Mouse (Mus musculus) myocyte (in vitro differentiated cells): Measurements from ENCODE around the gene Adgre4. TPM values are rescaled to one million over a fixed set of nuclear protein-coding genes. Genes with fewer than 3 reads are reported as not detected.
A peak's percentile ranks its signal among the peaks of the same experiment; 100 is the strongest.

ENCODE experiments used
- H3K27me3 ChIP-seq: one replicate; pipeline ENCODE4 v1.6.1; 2011; ENCODE audit not compliant: control insufficient read depth, insufficient read depth, insufficient read length
- H3K36me3 ChIP-seq: one replicate; pipeline ENCODE4 v1.6.1; 2011; ENCODE audit not compliant: control insufficient read depth, insufficient read depth
- H3K4me2 ChIP-seq: one replicate; pipeline ENCODE4 v1.6.1; 2011; ENCODE audit warnings: low read depth, control low read depth
- H3K4me3 ChIP-seq: one replicate; pipeline ENCODE4 v1.5.1; 2011; ENCODE audit warnings: mild to moderate bottlenecking, control low read depth, moderate library complexity
- H3K79me2 ChIP-seq: one replicate; pipeline ENCODE4 v1.6.1; 2011; ENCODE audit not compliant: control insufficient read depth, insufficient read depth
- H3ac ChIP-seq: one replicate; pipeline ENCODE4 v1.6.1; 2011; ENCODE audit not compliant: control insufficient read depth, insufficient read length
- CEBPB ChIP-seq: IDR thresholded peaks from 2 replicates; pipeline ENCODE4 v1.6.1; 2011; ENCODE audit warnings: mild to moderate bottlenecking, moderate library complexity; ENCODE audit not compliant: poor library complexity, insufficient read depth, severe bottlenecking
- E2F4 ChIP-seq: IDR thresholded peaks from one replicate; pipeline ENCODE4 v1.6.1; 2011; ENCODE audit warnings: mild to moderate bottlenecking, control low read depth, moderate library complexity; ENCODE audit not compliant: insufficient read depth
- MAX ChIP-seq: IDR thresholded peaks from one replicate; pipeline ENCODE4 v1.6.1; 2011; ENCODE audit warnings: low read depth, mild to moderate bottlenecking, control low read depth
- MYOD1 ChIP-seq, 3 experiments: IDR thresholded peaks; one replicate each; pipeline ENCODE4 v1.6.1; 2011; ENCODE audit warnings: control low read depth in 2 of 3, low read depth in 2 of 3, mild to moderate bottlenecking in 2 of 3, moderate library complexity in 1 of 3; ENCODE audit not compliant: insufficient read length in 2 of 3, control insufficient read depth in 1 of 3
- MYOG ChIP-seq, 3 experiments: IDR thresholded peaks; one replicate each; pipeline ENCODE4 v1.6.1; 2011; ENCODE audit warnings: control low read depth in 2 of 3, low read depth in 2 of 3, mild to moderate bottlenecking in 2 of 3; ENCODE audit not compliant: insufficient read length in 2 of 3, control insufficient read depth in 1 of 3, insufficient read depth in 1 of 3
- POLR2A ChIP-seq: IDR thresholded peaks from one replicate; pipeline ENCODE4 v1.6.1; 2011; ENCODE audit warnings: low read depth, mild to moderate bottlenecking, control low read depth, moderate library complexity; ENCODE audit not compliant: insufficient read length
- POLR2AphosphoS2 ChIP-seq: IDR thresholded peaks from one replicate; pipeline ENCODE4 v1.6.1; 2011; ENCODE audit warnings: low read depth, control low read depth; ENCODE audit not compliant: insufficient read length
- REST ChIP-seq: IDR thresholded peaks from one replicate; pipeline ENCODE4 v1.6.1; 2011; ENCODE audit warnings: mild to moderate bottlenecking, control low read depth, moderate library complexity; ENCODE audit not compliant: insufficient read depth, insufficient read length
- SRF ChIP-seq: IDR thresholded peaks from one replicate; pipeline ENCODE4 v1.6.1; 2011; ENCODE audit warnings: low read depth; ENCODE audit not compliant: control insufficient read depth, insufficient read length
- TCF12 ChIP-seq: IDR thresholded peaks from one replicate; pipeline ENCODE4 v1.6.1; 2011; ENCODE audit warnings: mild to moderate bottlenecking, control low read depth; ENCODE audit not compliant: poor library complexity, insufficient read depth, severe bottlenecking
- TCF3 ChIP-seq: IDR thresholded peaks from one replicate; pipeline ENCODE4 v1.6.1; 2011; ENCODE audit warnings: low read depth, control low read depth; ENCODE audit not compliant: insufficient read length
- USF1 ChIP-seq: IDR thresholded peaks from one replicate; pipeline ENCODE4 v1.6.1; 2011; ENCODE audit warnings: low read depth, mild to moderate bottlenecking, control low read depth, moderate library complexity
- polyA plus RNA-seq: library from polyadenylated mRNA; unstranded; fragments of >200 nt; fragmentation: generic; extraction: Trizol; gene quantifications from one replicate; pipeline ENCODE4 v1.2.1, GENCODE M21; 2012; ENCODE audit warnings: missing spikeins

Gene Adgre4
- not detected for polyA plus RNA-seq

DNA sequence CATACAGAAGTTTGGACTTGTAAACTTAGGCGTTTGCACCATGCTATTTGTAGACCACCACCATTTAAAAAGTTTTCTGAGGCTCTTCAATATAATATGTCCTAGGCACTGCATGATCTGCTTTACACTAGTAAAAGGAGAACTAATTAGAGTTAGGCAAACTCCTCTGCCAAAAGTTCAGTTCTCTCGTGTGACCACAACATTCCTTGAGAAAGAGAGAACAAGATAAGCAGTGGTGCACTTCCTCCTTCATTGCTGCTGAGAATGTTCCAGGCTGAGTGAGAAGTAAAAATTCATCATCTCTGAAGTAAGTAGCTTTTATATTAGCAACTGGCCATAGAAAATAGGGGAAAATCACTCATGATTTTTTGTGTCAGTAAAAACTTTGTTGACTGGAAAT, at the start of gene Adgre4:
Adgre4 (plus strand) TSS at position 199 of the 400 bp plus-strand sequence.
- TF ChIP-seq REST (no peak), POLR2AphosphoS2 (no peak), MAX (no peak), SRF (no peak), TCF12 (no peak), E2F4 (no peak), CEBPB (no peak), USF1 (no peak), TCF3 (no peak), MYOG (IDR thresholded peaks at IDR 0.05; ENCODE audit: control insufficient read depth in 1 of 3, insufficient read depth in 1 of 3, insufficient read length in 2 of 3, low read depth in 2 of 3) (no peak)
- Histone ChIP-seq H3ac (no peak within 1 kb of the TSS), H3K27me3 (no peaks in the 10 kb centered on the region), H3K4me3 (no peak within 1 kb of the TSS), H3K79me2 (no peaks in the 10 kb centered on the region), H3K36me3 (no peaks in the 10 kb centered on the region), H3K4me2 (no peak within 1 kb of the TSS)

DNA sequence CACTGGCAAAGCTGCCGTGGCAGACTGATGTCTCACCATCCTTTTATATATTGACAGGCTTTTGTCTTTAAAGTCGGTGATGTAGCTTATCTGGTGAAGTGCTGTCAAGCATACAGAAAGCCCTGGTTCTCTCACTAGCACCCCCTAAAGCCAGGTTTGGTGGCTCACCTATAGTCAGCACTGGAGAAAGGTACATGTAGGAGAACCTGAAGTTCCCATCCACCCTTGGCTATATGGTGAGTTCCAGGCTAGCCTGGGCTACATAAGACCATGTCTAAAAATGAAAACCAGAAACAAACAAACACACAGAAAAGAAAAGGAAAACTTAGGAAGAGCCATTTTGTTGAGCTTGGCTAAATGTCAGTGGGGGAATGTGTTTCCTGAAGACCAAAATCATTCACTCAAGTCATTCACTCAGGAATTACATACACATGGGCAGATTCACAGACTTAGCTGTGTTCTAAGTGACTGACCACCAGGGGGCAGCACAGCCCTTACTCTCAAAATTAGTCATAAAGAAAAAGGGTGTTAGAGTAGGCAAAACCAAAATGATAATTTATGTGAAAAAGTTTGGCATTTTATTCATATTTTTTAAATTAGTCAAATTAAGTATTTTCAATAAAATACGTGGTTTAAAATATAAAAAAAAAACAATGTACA, 47.5 kb upstream of the Adgre4 start:
- H3K36me3 ChIP-seq: no peaks in the 10 kb centered on the region
- H3ac ChIP-seq: no peak overlapping the region
- H3K4me2 ChIP-seq: no peak overlapping the region
- no peaks in the 10 kb centered on the region for H3K27me3 ChIP-seq
- H3K4me3 ChIP-seq: no peak overlapping the region
- TF ChIP-seq MYOG (IDR thresholded peaks at IDR 0.05; ENCODE audit: control insufficient read depth in 1 of 3, insufficient read depth in 1 of 3, insufficient read length in 2 of 3, low read depth in 2 of 3) (no peak), MAX (no peak), SRF (no peak), USF1 (no peak), TCF3 (no peak), TCF12 (no peak), POLR2A (no peak), CEBPB (no peak), E2F4 (no peak), MYOD1 (IDR thresholded peaks at IDR 0.05; ENCODE audit: control insufficient read depth in 1 of 3, insufficient read length in 2 of 3, low read depth in 2 of 3) (no peak), REST (no peak), POLR2AphosphoS2 (no peak)
- no peaks in the 10 kb centered on the region for H3K79me2 ChIP-seq

GRCm38 (mm10) chr17:55702865-55703264, 46.9 kb upstream of the Adgre4 start:
- Histone ChIP-seq H3K4me2 (no peak overlapping the region), H3ac (no peak overlapping the region), H3K79me2 (no peaks in the 10 kb centered on the region), H3K4me3 (no peak overlapping the region), H3K36me3 (no peaks in the 10 kb centered on the region), H3K27me3 (no peaks in the 10 kb centered on the region)
- TF ChIP-seq E2F4: no peak
- TF ChIP-seq SRF: no peak
- no peak for TF ChIP-seq MYOG (IDR thresholded peaks at IDR 0.05; ENCODE audit: control insufficient read depth in 1 of 3, insufficient read depth in 1 of 3, insufficient read length in 2 of 3, low read depth in 2 of 3)

GRCm38 (mm10) chr17:55711984-55712811, 37.6 kb upstream of the Adgre4 start, which contains the start of gene Pot1b:
Gene Pot1b, minus strand, starts transcription at chr17:55712628.
- Histone ChIP-seq H3ac (peak within 1 kb of the TSS; percentile 35), H3K27me3 (no peaks in the 10 kb centered on the region), H3K79me2 (peaks cover 7% of the 10 kb centered on the region), H3K36me3 (no peaks in the 10 kb centered on the region), H3K4me2 (peak within 1 kb of the TSS; percentile 86), H3K4me3 (peak within 1 kb of the TSS; percentile 75)
- peak; percentile 59 for TF ChIP-seq POLR2A
- TF ChIP-seq MYOG (IDR thresholded peaks at IDR 0.05; ENCODE audit: control insufficient read depth in 1 of 3, insufficient read depth in 1 of 3, insufficient read length in 2 of 3, low read depth in 2 of 3): no peak
- TF ChIP-seq E2F4: peak; percentile 48

DNA sequence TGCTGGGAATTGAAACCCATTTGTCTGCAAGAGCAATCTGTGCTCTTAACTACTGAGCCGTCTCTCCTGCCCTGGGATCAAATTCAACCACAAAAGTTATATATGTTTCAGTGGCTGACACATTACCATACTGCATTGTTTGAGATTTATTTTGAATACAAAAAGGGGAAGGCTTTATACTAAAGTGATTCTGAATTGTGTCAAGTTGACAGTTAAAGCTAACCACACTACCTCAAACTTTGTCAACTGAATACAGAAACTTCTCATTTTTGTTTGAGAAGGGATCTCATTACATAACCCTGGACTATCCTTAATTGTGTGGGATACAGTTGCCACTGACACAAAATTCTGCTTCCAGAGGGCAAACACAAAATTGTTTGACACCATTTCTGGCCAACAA, 28.5 kb upstream of the Adgre4 start:
- no peak for TF ChIP-seq TCF12
- no peak for TF ChIP-seq CEBPB
- TF ChIP-seq E2F4: no peak
- no peak for TF ChIP-seq MAX
- no peak for TF ChIP-seq POLR2A
- no peak for TF ChIP-seq REST
- no peak for TF ChIP-seq MYOD1 (IDR thresholded peaks at IDR 0.05; ENCODE audit: control insufficient read depth in 1 of 3, insufficient read length in 2 of 3, low read depth in 2 of 3)
- TF ChIP-seq USF1: no peak
- no peak for TF ChIP-seq POLR2AphosphoS2
- Histone ChIP-seq H3K36me3 (no peaks in the 10 kb centered on the region), H3K4me2 (no peak overlapping the region)

More for the DNA sequence above, 28.5 kb upstream of the Adgre4 start:
- Histone ChIP-seq H3K79me2 (no peaks in the 10 kb centered on the region), H3K27me3 (no peaks in the 10 kb centered on the region), H3K4me3 (no peak overlapping the region), H3ac (no peak overlapping the region)
